Mouse (Mus musculus) retina, postnatal 1 day (tissue): Measurements from ENCODE around the gene Wasf2.

Experiments used
- DNase-seq: peaks from one replicate; pipeline ENCODE4 v3.0.0-alpha.2; 2012

The Wasf2 gene

DNA sequence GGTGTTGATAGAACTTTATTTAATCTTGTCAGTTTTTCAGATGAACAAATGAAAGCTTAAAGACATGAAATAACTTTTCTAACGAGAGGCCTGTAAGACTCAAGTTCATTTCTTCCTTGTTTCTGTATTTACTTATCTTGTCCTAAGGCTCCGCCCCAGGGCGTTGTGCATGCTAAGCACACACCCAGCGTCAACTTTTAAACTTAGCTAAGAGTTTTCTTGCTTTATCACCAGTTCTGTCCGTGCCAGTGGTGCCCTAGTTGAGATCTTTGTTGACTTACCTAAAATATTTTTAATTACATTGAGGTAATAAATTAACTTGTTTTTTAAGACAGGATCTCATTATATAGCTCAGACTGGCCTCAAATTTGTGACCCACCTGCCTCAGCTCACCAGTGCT is 48.0 kb downstream of the Wasf2 start:
- DNase-seq = no peak

DNA sequence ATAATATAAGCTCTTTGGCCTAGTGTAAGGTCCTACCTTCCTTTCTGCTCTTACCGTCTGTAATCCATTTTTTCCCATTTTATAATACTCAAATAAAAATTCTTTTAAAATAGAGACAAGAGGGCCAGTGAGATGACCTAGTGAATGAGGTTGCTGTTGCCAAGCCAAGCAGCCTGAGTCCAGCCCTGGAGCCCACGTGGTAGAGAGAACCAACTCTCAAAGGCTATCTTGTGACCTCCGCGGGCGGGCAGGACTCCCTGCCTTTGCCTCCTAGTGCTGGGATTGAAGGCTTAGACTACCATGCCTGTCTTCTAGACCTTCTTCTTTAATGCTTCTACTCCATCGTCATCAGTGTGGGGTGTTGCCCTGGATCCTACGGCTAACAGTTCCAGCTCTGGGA is 49.0 kb downstream of the Wasf2 start:
- no peak for DNase-seq

DNA sequence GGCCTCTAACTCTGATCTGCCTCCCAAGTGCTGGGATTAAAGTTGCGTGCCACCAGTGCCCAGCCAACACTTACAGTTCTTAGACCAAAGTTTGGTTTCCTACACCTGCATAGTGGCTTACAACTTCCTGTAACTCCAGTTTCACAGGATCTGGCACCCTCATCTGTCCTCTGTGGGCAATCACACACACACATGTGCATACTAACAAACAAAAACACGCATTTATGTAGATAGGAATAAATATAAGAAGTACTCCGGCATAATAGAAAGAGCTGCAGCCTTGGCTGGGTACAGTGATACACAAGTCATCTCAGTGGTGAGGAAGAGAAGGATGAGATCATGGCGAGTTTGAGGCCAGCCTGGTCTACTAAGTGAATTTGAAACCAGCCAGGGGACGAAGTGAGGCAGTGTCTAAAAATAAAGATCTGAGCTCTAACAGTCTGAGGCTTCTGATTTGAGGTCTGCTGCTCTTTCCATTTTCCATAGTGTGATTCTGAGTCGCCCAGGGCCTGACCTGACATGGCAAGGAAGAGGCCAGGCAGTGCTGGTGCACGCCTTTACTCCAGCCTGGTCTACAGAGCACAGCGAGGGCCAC is 52.2 kb downstream of the Wasf2 start:
- DNase-seq = no peak

- no peak for DNase-seq
Observed at GRCm38 (mm10) chr4:133184031-133184897, 54.0 kb downstream of the Wasf2 start.

DNA sequence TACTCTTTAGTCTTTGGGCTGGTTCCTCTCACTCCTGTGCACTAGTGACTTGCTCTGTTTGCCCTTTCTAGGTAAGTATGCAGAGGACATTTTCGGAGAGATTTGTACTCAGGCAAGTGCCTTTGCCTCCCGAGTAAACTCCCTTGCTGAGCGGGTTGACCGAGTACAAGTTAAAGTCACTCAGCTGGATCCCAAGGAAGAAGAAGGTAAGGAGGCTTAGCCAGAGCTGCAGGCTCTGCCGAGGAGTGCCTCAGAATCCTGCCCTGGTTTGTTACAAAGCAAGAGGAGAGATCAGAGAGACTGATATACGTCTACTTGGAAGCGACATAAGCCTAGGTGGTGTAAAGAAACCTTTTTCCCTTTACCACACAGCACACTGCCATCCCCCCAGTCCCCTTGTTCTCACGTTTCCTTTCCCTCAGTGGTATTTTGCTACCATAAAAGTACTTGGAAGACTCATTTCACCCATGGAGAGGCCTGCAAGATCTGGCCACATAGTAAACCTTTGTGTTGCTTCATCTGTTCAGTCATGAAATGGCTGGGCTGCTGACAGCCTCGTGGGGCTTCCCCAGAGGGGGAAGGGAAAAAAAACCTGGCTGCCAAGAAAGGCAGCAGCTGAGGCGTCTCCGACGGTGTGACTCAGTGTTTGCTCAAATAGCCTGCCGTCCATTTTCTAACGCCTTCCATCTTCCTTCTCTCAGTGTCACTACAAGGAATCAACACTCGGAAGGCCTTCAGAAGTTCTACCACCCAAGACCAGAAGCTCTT is 54.8 kb downstream of the Wasf2 start:
- no peak for DNase-seq

DNA sequence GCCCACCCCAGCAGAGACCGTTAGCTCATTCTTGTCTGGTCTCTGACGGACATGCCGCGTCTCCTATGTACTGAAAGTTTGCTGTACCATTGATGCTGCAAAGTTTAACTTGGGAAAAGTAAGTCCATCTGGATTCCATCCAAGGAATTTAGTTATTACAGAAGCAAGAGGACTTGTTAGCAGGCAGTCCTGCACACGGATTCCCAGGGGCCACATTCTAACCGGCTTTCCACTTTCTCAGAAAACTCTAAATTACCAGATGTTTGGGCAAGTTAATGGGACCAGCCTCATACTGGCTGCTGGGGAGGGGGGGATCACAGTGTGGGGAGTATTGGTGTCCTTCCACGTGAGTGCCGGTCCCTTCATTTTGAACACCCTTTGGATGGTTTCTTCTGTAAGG is 55.6 kb downstream of the Wasf2 start:
- no peak for DNase-seq

DNA sequence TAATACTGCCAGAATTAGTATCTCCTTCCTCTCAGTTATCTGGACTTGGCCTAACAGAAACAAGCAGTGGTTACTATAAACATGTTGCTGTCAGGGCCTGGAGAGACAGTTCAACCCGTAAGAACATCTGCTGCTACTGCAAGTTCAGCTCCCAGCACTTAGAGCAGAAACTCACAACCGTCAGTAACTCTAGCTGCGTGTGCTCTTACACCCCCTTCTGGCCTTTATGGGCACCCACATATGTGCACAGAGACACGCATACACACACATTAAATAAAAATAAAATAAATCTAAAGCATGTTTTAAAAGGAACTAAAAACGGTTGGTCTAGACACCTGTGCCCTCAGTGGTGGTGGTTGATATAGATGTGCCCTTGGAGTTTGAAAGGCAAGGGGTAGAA is 56.6 kb downstream of the Wasf2 start:
- DNase-seq = no peak

- DNase-seq = no peak
Observed at GRCm38 (mm10) chr4:133189396-133189795, 59.1 kb downstream of the Wasf2 start.

DNA sequence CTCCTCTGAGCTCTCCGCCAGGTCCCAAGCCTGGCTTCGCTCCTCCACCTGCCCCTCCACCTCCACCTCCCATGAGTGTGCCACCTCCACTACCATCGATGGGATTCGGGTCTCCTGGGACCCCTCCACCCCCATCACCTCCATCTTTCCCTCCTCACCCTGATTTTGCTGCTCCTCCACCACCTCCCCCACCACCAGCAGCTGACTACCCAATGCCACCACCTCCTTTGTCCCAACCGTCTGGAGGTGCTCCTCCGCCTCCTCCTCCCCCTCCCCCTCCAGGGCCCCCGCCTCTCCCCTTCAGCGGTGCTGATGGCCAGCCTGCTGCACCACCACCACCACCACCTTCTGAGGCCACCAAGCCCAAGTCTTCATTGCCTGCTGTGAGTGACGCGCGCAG is 64.2 kb downstream of the Wasf2 start:
- no peak for DNase-seq

DNA sequence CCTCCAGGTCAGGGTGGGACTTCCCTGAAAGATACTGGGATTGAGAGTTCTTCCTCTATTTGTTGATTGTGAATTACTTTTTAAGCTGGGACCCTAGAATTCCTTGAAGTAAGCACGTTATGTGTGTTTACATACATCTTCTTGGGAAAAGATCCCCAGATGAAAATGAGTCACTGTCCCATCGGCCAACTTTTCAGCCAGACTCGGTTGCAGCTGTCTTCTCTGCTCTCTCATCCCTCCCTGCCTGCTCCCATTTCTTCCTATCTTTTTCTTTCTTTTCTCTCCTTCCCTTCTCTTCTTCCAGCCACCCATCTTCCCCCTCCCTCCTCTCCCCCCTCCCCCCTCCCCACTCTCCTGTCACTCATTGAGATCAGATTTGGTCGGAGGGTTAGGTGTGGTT is 64.7 kb downstream of the Wasf2 start:
- no peak for DNase-seq

DNA sequence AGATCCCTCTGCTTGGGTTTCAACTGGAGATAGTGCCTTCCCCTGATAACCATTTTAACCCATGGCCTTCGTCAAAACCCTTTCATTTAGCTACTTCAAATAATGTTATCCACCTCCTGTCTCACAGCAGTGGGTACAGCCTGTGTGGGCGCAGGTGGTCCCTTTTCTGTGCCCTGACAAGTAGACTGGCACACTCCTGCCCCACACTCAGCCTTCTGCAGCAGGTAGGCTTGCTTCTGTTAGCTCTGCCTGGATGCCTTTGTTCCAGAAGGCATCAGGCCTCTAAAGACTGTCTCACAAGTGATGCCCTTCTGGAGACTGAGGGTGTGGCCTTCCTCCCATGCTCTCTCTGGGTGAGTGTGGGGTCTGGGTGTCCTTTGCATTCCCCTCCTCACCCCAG is 65.8 kb downstream of the Wasf2 start:
- no peak for DNase-seq

DNA sequence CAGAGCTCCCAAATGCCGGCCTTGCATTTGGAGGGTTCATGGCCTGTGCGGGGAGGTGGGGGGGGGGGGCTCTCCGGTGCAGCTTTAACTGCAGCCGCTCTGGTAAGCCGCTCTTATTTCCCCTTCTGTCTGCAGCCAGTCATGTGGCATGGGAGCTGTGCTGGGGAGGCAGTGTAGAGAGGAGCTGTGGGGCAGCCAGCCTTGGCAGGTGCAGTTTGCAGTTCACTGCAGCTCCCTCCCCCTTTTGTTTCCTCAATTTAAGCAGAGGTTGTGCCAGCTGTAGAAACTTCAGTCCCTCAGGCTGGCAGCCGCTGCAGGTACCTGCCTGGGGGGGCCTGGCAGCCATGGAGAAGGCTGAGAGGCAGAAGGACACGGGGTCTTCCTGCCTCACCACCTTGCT is 66.5 kb downstream of the Wasf2 start:
- peak; percentile 47 for DNase-seq

DNA sequence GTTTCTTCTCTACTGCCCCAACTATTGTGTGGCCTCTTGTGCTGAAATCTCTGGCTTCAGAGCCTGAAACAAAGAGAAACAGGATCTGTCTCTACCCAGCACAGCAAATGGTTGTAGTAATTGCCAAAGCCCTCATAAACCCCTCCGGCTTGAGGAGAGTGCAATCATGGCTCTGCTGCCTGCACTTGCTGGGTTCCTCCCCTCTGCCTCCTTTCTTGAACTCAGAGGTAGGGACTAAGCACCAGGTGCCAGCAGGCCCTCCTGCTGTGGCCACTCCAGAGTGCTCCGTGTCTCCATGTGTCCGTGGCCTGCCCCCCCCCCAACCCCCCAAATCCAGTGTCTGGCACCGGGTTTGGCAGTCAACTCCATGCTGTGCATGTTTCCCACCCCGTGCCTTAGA is 67.0 kb downstream of the Wasf2 start:
- DNase-seq = no peak

DNA sequence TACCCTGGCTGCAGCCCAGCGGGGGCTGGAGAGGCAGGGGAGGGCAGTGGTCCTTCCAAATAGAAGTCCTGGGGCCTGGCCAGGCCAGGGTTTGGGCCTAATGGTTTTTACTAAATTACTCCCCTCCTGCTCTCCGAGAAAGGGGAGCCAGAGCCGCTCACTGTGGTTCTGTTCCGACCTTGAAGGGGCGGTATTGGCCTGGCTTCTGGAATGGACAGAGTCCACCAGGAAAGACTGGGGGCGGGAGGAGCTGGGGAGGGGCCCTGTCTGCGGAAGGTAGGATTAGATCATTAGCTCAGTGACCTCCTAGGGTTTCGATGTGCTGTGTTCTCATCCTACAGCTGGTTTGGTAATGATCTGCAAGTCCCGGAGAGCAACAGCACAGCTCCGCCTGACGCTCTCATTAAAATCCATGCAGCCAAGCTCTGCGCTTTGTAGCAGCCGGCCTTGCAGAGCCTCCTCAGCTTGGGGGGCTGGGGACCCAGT is 67.5 kb downstream of the Wasf2 start:
- DNase-seq = peak; percentile 76

DNA sequence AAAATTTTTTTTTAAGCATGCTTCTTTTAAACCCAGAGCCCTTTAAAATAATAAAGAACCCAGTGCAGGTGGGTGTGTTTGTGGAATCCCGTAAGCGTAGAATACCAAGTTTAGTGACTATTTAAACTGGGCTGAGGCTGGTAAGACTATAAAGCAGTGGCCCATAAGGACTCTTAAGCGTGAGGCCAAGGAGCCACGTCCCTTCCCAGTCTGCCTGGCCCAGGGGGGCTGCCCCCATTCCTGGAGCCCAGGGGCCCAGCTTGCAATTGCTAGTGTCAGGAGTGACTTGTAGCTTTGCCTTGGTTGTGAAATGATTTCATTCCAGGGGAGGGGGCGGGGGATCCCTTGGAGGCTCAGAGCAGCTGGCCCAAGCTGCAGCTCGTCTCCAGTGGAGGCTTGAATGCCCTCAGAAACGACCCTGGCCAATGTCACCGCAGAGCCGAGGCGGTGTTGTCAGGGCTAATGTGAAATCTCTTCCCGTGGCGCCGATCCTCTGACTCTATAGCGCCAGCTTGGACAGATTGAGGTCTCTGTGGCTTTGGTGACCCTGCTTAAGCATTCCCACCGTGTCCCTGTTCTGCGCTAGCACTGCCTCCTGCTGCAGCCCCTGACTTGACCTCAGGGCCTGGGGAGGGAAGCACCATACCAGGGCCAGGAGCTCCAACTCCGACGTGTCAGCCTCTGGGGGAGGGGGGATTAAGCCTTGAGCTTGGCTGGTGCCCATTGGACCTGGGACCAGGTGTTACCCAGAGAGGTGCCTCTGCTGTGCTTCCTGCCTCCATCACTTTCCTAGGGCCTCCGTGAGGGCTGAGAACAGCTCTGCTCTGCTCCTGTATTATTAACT is 68.3 kb downstream of the Wasf2 start:
- DNase-seq = peak; percentile 77

- no peak for DNase-seq
Observed at GRCm38 (mm10) chr4:133199743-133200142, 69.4 kb downstream of the Wasf2 start.

DNA sequence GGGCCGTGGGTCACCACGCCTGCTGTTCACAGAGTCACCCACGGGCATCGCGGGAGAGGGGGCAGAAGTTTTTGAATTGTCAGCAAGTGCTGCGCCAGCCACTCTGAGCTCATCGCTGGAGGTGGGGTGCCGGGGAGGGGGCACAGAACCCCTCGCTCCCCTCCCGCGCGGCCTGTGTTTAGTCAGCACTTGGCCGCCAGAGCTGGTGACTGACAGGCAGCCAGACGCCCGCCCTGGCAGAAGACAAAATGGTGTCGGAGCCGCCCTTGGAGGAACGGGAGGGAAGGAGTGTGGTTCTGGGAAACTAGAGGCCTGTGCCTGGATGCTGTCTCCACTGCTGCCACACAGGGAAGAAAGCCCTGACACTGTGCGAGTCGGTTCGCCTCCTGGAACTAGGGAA is 70.0 kb downstream of the Wasf2 start:
- DNase-seq = peak; percentile 45

DNA sequence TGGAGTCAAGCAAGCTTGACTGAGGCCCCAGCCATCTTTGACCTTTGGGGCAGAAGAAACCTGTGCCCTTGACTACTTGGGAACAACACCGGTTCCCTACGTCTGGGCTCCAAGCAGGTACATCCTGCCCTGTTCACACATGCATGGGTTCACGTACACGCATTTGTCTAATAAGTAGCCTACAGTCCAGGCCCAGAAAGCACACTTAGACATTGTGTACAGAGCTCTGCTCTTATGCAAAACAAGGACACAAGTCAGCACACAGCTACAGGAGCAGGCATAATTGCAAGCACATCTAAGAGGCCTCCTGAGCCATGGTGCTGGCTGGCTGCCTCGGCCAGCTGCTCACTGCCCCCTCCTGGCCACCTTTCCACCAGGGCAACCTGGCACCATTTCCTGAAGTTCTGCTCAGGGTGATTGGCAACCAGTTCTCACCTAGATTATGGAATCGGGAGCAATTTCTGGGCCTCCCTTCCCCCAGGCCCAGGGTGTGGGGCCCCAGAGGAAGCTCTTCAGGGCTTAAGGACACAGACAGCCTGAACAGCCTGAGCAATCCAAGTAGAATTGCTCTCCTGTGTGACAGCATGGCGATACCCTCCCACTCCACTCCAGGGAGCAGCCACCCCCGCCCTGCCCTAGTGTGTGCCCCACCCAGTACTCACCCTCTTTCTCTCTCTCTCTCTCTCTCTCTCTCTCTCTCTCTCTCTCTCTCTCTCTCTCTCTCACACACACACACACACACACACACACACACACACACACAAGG is 70.9 kb downstream of the Wasf2 start:
- DNase-seq = peak; percentile 59

GRCm38 (mm10) chr4:133202254-133202653 is 71.9 kb downstream of the Wasf2 start:
- DNase-seq = no peak

- peak; percentile 48 for DNase-seq
Observed at GRCm38 (mm10) chr4:133203591-133203990, 73.3 kb downstream of the Wasf2 start.

DNA sequence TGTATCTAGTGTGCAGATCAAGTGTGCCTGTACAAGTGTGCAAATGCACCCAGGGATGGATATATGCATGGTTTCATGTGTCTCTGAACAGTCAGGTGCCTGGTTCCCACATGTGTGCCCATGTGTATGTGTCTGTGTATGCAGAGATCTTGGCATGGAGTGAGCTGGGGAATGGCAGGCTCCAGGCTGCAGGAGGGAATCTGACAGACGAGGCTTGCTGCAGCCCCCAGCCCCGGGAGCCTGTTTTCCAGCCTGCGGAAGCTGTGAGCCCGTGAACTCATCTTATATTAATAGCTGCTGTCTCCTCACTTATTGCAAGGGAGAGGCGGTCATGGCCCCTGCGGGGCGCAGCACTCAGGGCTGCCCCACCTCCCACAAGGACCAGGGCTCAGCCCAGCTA is 74.1 kb downstream of the Wasf2 start:
- peak; percentile 33 for DNase-seq

DNA sequence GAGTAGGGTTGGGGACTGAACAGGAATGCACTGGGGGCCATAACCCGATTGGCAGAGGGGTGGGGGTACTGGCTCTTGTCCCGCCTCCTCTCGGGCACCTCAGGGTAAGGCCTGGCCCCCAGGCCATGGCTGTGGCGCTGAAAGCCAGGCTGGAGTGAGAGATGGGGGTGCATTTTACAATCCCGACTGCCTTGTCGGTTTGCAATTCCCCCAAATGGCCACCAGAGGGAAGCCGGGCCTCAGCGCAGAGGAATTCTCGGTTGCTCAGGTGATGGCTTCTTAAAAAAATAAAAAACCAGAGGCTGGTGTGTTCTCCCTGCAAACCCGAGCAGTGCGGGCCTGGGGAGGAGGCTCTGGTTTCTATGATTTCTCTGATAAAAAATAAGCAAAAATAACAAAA is 79.1 kb downstream of the Wasf2 start:
- peak; percentile 78 for DNase-seq
